Mouse (Mus musculus): ENCODE data around the gene Hoxd3. TPM values are rescaled to one million over a fixed set of nuclear protein-coding genes. Genes with fewer than 3 reads are reported as not detected.

Hoxd3 gene
- polyA plus RNA-seq, 1 experiment from 2014 or later = 0.09 TPM

GRCm38 (mm10) chr2:74685059-74685603 is 26.6 kb upstream of the Hoxd3 start:
- H3K36me3 ChIP-seq (ENCODE audit: control insufficient read depth, insufficient read depth) = no peaks in the 10 kb centered on the region
- 7% methylated on average over 4 of the region's 4 CpGs for WGBS (ENCODE audit: insufficient replicate concordance)
- peaks cover 3% of the 10 kb centered on the region for H3K4me1 ChIP-seq (ENCODE audit: control insufficient read depth, low read depth, low read length)
- H3K9me3 ChIP-seq (replicated peaks; ENCODE audit: control insufficient read depth, low read length) = no peaks in the 10 kb centered on the region
- no peak overlapping the region for H3K4me2 ChIP-seq (ENCODE audit: low read depth, low read length)
- no peak overlapping the region for H3K9ac ChIP-seq (ENCODE audit: low read depth, low read length)
- ATAC-seq (ENCODE audit: low read depth) = no peak
- no peak overlapping the region for H3K27ac ChIP-seq (ENCODE audit: low read length)
- no peak overlapping the region for H3K4me3 ChIP-seq (ENCODE audit: low read depth, low read length)
- H3K27me3 ChIP-seq (ENCODE audit: control insufficient read depth, insufficient read depth, low read depth, low read length) = peaks cover 94% of the 10 kb centered on the region

DNA sequence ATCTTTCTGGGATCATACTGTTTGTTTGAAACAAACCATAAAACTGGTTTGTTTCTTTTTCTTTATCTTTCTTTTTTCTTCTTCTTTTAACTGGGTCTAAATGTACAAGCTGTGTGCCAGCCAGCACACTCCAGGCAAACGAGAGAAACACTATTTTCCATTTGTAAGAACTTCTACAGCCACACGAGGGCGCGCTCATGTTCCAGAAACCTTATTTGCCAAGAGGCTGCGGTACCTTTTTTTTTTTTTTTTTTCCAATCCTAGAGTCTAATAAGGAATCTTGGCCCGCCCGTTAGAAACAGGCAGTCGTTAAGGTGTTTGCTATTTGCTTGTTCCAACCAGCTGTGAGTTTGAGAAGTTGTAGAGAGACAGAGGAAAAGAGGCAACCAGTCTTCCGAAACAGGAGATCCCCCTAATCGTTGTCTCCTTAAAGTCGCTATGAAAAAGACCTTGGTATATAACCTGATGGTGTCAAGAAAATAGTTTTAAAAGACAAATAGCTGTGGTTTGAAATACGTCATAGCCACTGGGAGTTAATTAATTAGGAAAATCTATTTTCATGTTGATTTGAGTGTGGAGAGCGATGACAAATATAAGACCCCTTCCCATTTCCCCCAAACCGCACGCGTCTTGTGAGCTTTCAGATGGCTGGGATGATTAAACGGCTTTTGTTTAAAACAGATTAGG is 25.3 kb upstream of the Hoxd3 start:
- Histone ChIP-seq H3K4me2 (ENCODE audit: low read depth, low read length) (no peak overlapping the region), H3K4me3 (ENCODE audit: low read depth, low read length) (no peak overlapping the region), H3K9ac (ENCODE audit: low read depth, low read length) (no peak overlapping the region), H3K27me3 (ENCODE audit: control insufficient read depth, insufficient read depth, low read depth, low read length) (peaks cover 91% of the 10 kb centered on the region), H3K9me3 (replicated peaks; ENCODE audit: control insufficient read depth, low read length) (no peaks in the 10 kb centered on the region), H3K27ac (ENCODE audit: low read length) (no peak overlapping the region), H3K4me1 (ENCODE audit: control insufficient read depth, low read depth, low read length) (peaks cover 3% of the 10 kb centered on the region), H3K36me3 (ENCODE audit: control insufficient read depth, insufficient read depth) (no peaks in the 10 kb centered on the region)
- ATAC-seq (ENCODE audit: low read depth) = no peak
- WGBS (ENCODE audit: insufficient replicate concordance) = 5% methylated on average over 17 of the region's 17 CpGs

GRCm38 (mm10) chr2:74686988-74687697 is 24.6 kb upstream of the Hoxd3 start:
- WGBS (ENCODE audit: insufficient replicate concordance) = 1% methylated on average over 27 of the region's 27 CpGs
- no peak overlapping the region for H3K9ac ChIP-seq (ENCODE audit: low read depth, low read length)

DNA sequence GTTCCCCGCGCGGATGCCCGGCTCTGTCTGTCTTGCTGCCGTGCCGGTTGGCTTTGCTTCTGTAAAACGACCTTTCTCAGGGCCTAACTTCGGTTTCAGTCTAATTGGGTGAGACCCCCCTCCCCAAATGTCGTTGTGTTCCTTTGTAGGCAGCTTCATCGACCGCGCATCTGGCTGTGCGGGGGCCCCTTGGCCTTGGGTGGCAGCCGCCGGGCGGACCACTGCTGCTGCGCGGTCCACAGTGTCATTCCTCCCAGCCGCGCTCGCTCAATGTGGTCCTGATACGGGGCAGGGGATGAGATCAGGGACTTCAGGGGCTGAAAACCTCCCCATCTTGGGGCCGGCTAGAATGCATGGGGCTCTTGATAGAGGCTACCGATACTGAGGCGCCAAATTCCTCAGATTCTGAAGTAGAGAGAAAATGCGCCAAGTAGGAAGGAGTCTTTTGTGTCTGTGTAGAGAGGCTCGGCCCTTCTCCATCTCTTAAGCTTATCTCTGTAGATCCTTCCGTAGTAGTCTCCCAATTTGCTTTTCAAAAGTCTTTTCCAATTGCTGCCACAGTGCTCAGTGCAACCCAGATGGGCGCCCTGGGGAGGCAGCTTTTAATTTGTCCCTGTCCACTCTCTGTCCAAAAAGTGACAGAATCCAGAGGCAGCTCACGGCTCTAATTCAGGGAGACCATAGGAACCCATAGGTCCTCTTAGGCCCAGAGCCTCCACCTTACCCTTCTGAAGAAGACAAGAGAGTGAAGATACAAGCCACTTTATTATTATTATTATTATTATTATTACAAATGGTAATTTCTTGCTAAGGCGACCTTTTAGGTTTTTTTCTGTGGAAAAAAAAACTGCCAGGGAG is 23.8 kb upstream of the Hoxd3 start:
- Histone ChIP-seq H3K27ac (ENCODE audit: low read length) (no peak overlapping the region), H3K27me3 (ENCODE audit: control insufficient read depth, insufficient read depth, low read depth, low read length) (peaks cover 91% of the 10 kb centered on the region), H3K4me3 (ENCODE audit: low read depth, low read length) (no peak overlapping the region), H3K9ac (ENCODE audit: low read depth, low read length) (no peak overlapping the region), H3K4me1 (ENCODE audit: control insufficient read depth, low read depth, low read length) (no peaks in the 10 kb centered on the region), H3K9me3 (replicated peaks; ENCODE audit: control insufficient read depth, low read length) (no peaks in the 10 kb centered on the region), H3K4me2 (ENCODE audit: low read depth, low read length) (no peak overlapping the region), H3K36me3 (ENCODE audit: control insufficient read depth, insufficient read depth) (no peaks in the 10 kb centered on the region)
- ATAC-seq (ENCODE audit: low read depth) = no peak
- WGBS (ENCODE audit: insufficient replicate concordance) = under 1% methylated on average over 31 of the region's 31 CpGs

More at GRCm38 (mm10) chr2:74686988-74687697, 24.6 kb upstream of the Hoxd3 start:
- no peak overlapping the region for H3K4me2 ChIP-seq (ENCODE audit: low read depth, low read length)
- H3K9me3 ChIP-seq (replicated peaks; ENCODE audit: control insufficient read depth, low read length) = no peaks in the 10 kb centered on the region
- H3K27ac ChIP-seq (ENCODE audit: low read length) = no peak overlapping the region
- no peaks in the 10 kb centered on the region for H3K36me3 ChIP-seq (ENCODE audit: control insufficient read depth, insufficient read depth)
- no peak overlapping the region for H3K4me3 ChIP-seq (ENCODE audit: low read depth, low read length)
- H3K27me3 ChIP-seq (ENCODE audit: control insufficient read depth, insufficient read depth, low read depth, low read length) = peaks cover 91% of the 10 kb centered on the region
- H3K4me1 ChIP-seq (ENCODE audit: control insufficient read depth, low read depth, low read length) = peaks cover 3% of the 10 kb centered on the region
- ATAC-seq (ENCODE audit: low read depth) = no peak

DNA sequence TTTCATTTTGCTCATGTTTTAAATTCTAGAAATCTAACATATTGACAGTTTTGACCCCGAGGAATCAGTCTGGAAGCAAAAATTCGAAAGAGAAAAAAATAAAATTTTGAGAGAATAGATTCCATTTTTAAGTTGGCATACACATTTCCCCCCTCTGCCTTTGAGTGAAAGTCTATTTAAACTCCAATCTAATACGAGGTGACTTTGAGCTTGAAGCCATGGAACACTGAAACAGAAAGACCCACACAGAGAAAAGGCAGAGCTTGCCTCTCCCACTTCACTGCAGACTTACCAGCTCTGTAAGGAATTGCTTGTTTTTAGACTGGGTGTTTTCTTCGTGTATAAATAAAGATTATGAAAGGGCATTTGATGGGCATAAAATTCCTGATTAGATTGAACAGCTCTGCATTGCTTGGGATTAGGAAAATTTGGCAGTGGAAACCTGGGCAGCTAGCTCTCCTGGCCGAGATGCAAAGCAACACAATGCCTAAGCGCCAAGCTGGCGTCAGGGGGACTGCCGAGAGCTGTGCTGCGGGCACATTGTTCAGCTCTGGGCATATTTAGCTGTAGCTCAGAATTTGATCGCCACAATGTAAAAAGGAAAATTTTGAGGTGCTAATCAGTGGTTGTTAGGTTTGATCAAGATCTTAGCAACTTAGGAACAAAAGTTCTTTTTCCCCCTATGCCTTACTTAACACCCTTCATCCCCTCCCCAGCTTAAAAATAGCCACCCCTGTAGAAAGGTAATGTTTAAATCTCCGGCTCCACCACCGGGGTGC is 22.7 kb upstream of the Hoxd3 start:
- H3K9ac ChIP-seq (ENCODE audit: low read depth, low read length) = no peak overlapping the region
- H3K27ac ChIP-seq (ENCODE audit: low read length) = no peak overlapping the region
- no peak overlapping the region for H3K4me2 ChIP-seq (ENCODE audit: low read depth, low read length)
- no peak for ATAC-seq (ENCODE audit: low read depth)
- no peaks in the 10 kb centered on the region for H3K4me1 ChIP-seq (ENCODE audit: control insufficient read depth, low read depth, low read length)
- H3K36me3 ChIP-seq (ENCODE audit: control insufficient read depth, insufficient read depth) = no peaks in the 10 kb centered on the region
- 3% methylated on average over 12 of the region's 12 CpGs for WGBS (ENCODE audit: insufficient replicate concordance)
- H3K27me3 ChIP-seq (ENCODE audit: control insufficient read depth, insufficient read depth, low read depth, low read length) = peaks cover 91% of the 10 kb centered on the region
- H3K4me3 ChIP-seq (ENCODE audit: low read depth, low read length) = no peak overlapping the region
- H3K9me3 ChIP-seq (replicated peaks; ENCODE audit: control insufficient read depth, low read length) = no peaks in the 10 kb centered on the region

DNA sequence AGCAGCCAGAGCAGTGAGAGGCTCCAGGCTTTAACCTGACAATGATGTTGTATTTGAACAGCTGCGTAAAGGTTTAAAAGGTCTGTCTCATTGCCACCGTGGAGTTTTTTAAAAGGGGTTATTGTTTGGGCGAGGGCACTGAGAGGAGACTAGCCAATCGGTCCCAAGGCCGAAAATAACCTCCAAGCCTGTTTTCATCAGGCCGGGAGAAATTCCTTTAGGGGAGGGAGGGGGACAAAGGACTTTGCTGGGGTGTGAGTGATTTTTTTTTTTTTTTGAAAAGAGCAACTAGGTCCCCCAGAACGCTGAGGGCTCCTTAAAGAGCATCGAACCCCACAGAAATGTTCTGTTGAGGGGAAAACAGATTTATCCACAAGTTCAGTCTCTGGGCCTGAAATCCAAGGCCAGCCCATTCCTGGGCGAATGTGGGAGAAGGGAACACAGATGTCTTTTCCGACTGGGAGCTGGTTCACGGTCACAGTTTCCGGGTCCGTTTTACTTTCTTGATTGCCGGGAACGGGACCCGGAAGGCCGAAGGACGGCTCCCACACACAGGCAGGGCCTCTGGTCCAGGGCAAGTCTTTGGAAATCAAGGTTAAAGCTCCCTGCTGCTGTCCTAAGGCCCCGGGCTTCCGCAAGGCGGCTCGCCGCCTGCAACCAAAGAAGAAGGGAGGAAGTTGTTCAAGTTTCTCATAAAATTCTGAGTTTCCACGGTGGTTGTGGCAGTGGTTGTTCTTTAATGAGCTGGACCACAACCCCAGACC is 22.0 kb upstream of the Hoxd3 start:
- Histone ChIP-seq H3K4me2 (ENCODE audit: low read depth, low read length) (no peak overlapping the region), H3K9me3 (replicated peaks; ENCODE audit: control insufficient read depth, low read length) (no peaks in the 10 kb centered on the region), H3K27ac (ENCODE audit: low read length) (no peak overlapping the region), H3K36me3 (ENCODE audit: control insufficient read depth, insufficient read depth) (no peaks in the 10 kb centered on the region), H3K4me3 (ENCODE audit: low read depth, low read length) (no peak overlapping the region), H3K4me1 (ENCODE audit: control insufficient read depth, low read depth, low read length) (no peaks in the 10 kb centered on the region), H3K27me3 (ENCODE audit: control insufficient read depth, insufficient read depth, low read depth, low read length) (peaks cover 91% of the 10 kb centered on the region), H3K9ac (ENCODE audit: low read depth, low read length) (no peak overlapping the region)
- no peak for ATAC-seq (ENCODE audit: low read depth)
- WGBS (ENCODE audit: insufficient replicate concordance) = 1% methylated on average over 24 of the region's 24 CpGs

- no peak overlapping the region for H3K27ac ChIP-seq (ENCODE audit: low read length)
- no peaks in the 10 kb centered on the region for H3K9me3 ChIP-seq (replicated peaks; ENCODE audit: control insufficient read depth, low read length)
- no peaks in the 10 kb centered on the region for H3K4me1 ChIP-seq (ENCODE audit: control insufficient read depth, low read depth, low read length)
- no peak overlapping the region for H3K4me2 ChIP-seq (ENCODE audit: low read depth, low read length)
- no peaks in the 10 kb centered on the region for H3K36me3 ChIP-seq (ENCODE audit: control insufficient read depth, insufficient read depth)
- 6% methylated on average over 8 of the region's 8 CpGs for WGBS (ENCODE audit: insufficient replicate concordance)
- H3K9ac ChIP-seq (ENCODE audit: low read depth, low read length) = no peak overlapping the region
- no peak overlapping the region for H3K4me3 ChIP-seq (ENCODE audit: low read depth, low read length)
- ATAC-seq (ENCODE audit: low read depth) = no peak
- H3K27me3 ChIP-seq (ENCODE audit: control insufficient read depth, insufficient read depth, low read depth, low read length) = peaks cover 91% of the 10 kb centered on the region
Measured at GRCm38 (mm10) chr2:74690338-74690716, 21.4 kb upstream of the Hoxd3 start.
